Mouse (Mus musculus) heart, embryonic 16.5 days (tissue): ENCODE data around the gene Gab3. TPM values are rescaled to one million over a fixed set of nuclear protein-coding genes. Genes with fewer than 3 reads are reported as not detected.
"Not testable (repeated sequence)": the region's sequence is repeated elsewhere in the genome, so short reads cannot be mapped to it uniquely, and the experiment has no call there.

Experiments used
- ATAC-seq: fragments of 200-750 bp; cut with Nextera tagmentation; replicated peaks from 2 replicates; pipeline ENCODE4 v1.8.0; 2017; ENCODE audit warnings: moderate number of reproducible peaks; ENCODE audit not compliant: insufficient read depth, low FRiP score; ENCODE audit errors: extremely low read depth
- H3K27ac ChIP-seq: fragments of 300-500 bp; sonication (generic); 2 replicates; pipeline ENCODE4 v1.5.1; 2014; ENCODE audit warnings: mild to moderate bottlenecking, low read length, control low read depth, moderate library complexity
- H3K27me3 ChIP-seq: fragments of 300-500 bp; sonication (generic); 2 replicates; pipeline ENCODE4 v1.6.1; 2014; ENCODE audit warnings: low read length, mixed read lengths; ENCODE audit not compliant: control insufficient read depth, insufficient read depth
- H3K36me3 ChIP-seq: fragments of 300-500 bp; sonication (generic); 2 replicates; pipeline ENCODE4 v1.6.1; 2014; ENCODE audit not compliant: control insufficient read depth, insufficient read depth
- H3K4me1 ChIP-seq: fragments of 300-500 bp; sonication (generic); 2 replicates; pipeline ENCODE4 v1.6.1; 2014; ENCODE audit warnings: low read length, mixed read lengths; ENCODE audit not compliant: control insufficient read depth, insufficient read depth
- H3K4me2 ChIP-seq: fragments of 300-500 bp; sonication (generic); 2 replicates; pipeline ENCODE4 v1.6.1; 2014; ENCODE audit warnings: low read depth, mild to moderate bottlenecking, control low read depth, low read length
- H3K4me3 ChIP-seq: fragments of 300-500 bp; sonication (generic); 2 replicates; pipeline ENCODE4 v1.5.1; 2014; ENCODE audit warnings: mild to moderate bottlenecking, control low read depth, low read length
- H3K9ac ChIP-seq: fragments of 300-500 bp; sonication (generic); 2 replicates; pipeline ENCODE4 v1.6.1; 2014; ENCODE audit warnings: low read length, control low read depth
- H3K9me3 ChIP-seq: fragments of 300-500 bp; sonication (generic); replicated peaks from 2 replicates; pipeline ENCODE4 v1.6.1; 2016; ENCODE audit warnings: low read length; ENCODE audit not compliant: control insufficient read depth
- WGBS: fragments of 180-500 bp; shearing (Covaris S2); extraction: QIAGEN DNeasy Blood & Tissue Kit; methylation state at CpG from one replicate; pipeline ENCODE4 v1.1.7; 2014; 5-methylcytosine and 5-hydroxymethylcytosine counted together
- polyA plus RNA-seq: library from polyadenylated mRNA; unstranded; fragments of >200 nt; fragmentation: Nextera tagmentation; extraction: Ambion mirVana; gene quantifications from 2 replicates; pipeline ENCODE4 v1.2.1, GENCODE M21; 2015

Gene Gab3
- polyA plus RNA-seq, 1 experiment from 2014 or later: 4.9 TPM

DNA sequence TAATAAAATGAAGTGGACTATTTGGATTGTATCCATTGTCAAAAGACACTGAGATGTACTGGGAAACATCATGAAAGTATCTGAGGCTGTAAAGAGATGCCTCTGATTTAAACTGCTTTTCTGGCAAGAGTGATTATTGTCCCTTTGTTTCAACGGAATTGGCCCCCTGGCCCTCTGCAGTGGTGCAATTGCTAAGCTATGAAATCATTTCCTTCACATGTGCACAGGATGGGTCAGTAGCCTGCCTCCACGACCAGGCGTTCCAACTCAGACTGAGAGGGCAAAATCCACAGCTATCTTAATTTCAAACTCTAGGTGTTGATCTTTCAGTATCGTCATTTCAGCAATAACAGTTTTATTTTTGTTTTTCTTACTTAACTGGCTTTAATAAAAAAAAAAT, 40.7 kb downstream of the Gab3 start:
- H3K36me3 ChIP-seq: no peaks in the 10 kb centered on the region
- no peak for ATAC-seq
- no peak overlapping the region for H3K9ac ChIP-seq
- H3K27ac ChIP-seq: peak overlapping the region; percentile 59; the same call in 1 of the 2 replicates
- H3K4me1 ChIP-seq: no peaks in the 10 kb centered on the region
- H3K4me2 ChIP-seq: no peak overlapping the region
- H3K9me3 ChIP-seq: no peaks in the 10 kb centered on the region
- 41% methylated on average over 4 of the region's 4 CpGs for WGBS
- H3K27me3 ChIP-seq: no peaks in the 10 kb centered on the region
- H3K4me3 ChIP-seq: no peak overlapping the region

DNA sequence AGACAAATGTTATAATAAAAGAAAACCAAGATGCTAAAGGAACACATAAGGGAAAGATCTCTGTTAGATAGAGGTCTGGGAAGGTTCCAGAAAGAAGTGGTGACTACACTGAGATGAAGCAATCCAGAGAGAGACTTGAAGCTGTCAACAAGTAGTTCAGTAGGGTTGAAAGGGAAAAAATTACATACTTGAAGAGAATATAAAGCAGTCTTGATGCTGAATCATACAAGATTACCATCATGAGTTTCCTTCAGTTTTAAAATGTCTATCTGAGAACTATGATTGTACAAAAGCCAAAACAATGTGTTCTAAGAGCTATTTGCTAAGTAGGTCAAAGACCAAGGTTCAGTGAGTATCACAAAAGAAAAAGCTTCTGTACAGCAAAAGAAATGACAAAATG, 48.6 kb downstream of the Gab3 start:
- Histone ChIP-seq H3K9me3 (no peaks in the 10 kb centered on the region), H3K9ac (no peak overlapping the region), H3K36me3 (no peaks in the 10 kb centered on the region), H3K4me1 (no peaks in the 10 kb centered on the region), H3K27ac (no peak overlapping the region), H3K4me2 (no peak overlapping the region), H3K27me3 (no peaks in the 10 kb centered on the region), H3K4me3 (no peak overlapping the region)
- no peak for ATAC-seq

DNA sequence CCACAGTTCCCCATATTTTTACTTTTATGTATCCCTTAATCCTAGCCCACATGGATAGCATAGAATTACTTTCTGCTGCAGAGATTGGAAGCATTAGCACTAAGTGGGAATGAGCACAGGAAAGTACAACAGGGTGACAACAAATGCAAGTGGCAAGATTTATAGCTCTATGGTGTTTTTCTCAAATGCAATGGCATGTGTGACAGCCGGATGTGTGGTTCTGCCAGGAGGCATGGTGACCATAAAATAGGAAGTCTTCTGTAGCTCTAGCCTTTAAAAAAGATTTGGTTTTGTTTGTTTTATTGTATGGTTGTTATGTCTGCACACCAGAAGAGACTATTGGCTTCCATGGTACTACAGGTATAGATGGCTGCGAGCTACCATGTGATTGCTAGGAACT, 50.1 kb downstream of the Gab3 start:
- H3K36me3 ChIP-seq: no peaks in the 10 kb centered on the region
- ATAC-seq: no peak
- 76% methylated on average over 2 of the region's 2 CpGs for WGBS
- H3K4me1 ChIP-seq: no peaks in the 10 kb centered on the region
- H3K27me3 ChIP-seq: no peaks in the 10 kb centered on the region
- no peak overlapping the region for H3K9ac ChIP-seq
- no peak overlapping the region for H3K4me2 ChIP-seq
- no peak overlapping the region for H3K4me3 ChIP-seq
- no peaks in the 10 kb centered on the region for H3K9me3 ChIP-seq
- no peak overlapping the region for H3K27ac ChIP-seq

DNA sequence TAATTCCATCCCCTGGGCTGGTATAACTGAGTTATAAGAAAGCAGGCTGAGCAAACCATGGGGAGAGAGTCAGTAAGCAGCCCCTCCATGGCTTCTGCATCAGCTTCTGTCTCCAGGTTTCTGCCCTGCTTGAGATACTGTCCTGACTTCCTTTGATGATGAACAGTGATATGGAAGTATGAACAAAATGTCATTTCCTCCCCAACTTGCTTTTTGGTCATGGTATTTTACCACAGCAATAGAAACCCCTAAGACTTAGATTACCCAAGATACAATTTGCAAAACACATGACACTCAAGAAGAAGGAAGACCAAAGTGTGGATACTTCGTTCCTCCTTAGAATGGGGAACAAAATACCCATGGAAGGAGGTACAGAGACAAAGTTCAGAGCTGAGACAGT, 51.2 kb downstream of the Gab3 start:
- H3K9me3 ChIP-seq, H3K4me3 ChIP-seq, H3K36me3 ChIP-seq, H3K27ac ChIP-seq, H3K4me2 ChIP-seq, H3K9ac ChIP-seq, H3K27me3 ChIP-seq, ATAC-seq, H3K4me1 ChIP-seq: not testable (repeated sequence)
- 65% methylated on average over 1 of the region's 1 CpGs for whole genome bisulfite sequencing

DNA sequence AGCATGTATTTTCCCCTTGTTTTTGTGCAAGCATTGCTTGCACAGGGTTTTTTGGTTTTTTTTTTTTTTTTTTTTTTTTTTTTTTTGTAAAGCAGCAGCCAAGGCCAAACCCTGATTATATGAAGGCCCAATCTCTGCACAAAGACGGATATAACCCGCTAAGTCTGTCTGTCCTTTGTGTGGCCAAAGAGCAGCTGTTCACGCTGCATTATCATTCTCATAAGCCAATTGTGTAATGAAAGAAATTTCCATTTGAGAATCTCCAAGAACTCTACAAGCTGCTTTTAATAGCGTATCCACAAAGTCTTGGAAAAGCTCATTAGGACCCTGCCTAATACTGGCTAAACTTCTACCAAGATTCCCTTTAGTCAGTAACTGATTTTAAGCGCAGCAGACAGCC, 101.5 kb downstream of the Gab3 start:
- Histone ChIP-seq H3K27ac (no peak overlapping the region), H3K4me2 (no peak overlapping the region), H3K36me3 (no peaks in the 10 kb centered on the region; the same call in 1 of the 2 replicates), H3K9ac (no peak overlapping the region), H3K27me3 (no peaks in the 10 kb centered on the region), H3K4me3 (no peak overlapping the region), H3K4me1 (no peaks in the 10 kb centered on the region), H3K9me3 (no peaks in the 10 kb centered on the region)
- no peak for ATAC-seq
- WGBS: 82% methylated on average over 5 of the region's 5 CpGs

DNA sequence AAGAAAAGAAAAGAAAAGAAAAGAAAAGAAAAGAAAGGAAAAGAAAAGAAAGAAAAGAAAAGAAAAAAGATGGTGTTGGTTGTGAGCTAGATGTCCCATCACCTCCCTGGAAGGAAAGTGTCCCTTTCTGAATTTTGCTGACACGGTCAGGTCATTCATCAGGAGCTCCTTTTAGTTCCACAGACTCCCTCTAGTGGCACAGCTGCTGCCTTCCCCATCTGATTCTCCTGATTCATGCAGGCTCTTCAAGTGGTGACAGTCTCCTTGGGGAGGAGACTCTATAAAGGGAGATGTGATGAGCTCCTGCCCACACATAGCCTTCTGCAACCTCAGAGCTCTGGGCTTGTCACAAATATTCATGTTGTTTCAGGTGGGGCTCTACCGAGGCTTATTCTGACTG, 122.4 kb downstream of the Gab3 start:
- not testable (repeated sequence) for H3K4me3 ChIP-seq, H3K4me2 ChIP-seq, ATAC-seq, H3K9ac ChIP-seq, H3K27ac ChIP-seq, H3K36me3 ChIP-seq, H3K27me3 ChIP-seq, H3K9me3 ChIP-seq, H3K4me1 ChIP-seq
- 36% methylated on average over 1 of the region's 2 CpGs for WGBS

DNA sequence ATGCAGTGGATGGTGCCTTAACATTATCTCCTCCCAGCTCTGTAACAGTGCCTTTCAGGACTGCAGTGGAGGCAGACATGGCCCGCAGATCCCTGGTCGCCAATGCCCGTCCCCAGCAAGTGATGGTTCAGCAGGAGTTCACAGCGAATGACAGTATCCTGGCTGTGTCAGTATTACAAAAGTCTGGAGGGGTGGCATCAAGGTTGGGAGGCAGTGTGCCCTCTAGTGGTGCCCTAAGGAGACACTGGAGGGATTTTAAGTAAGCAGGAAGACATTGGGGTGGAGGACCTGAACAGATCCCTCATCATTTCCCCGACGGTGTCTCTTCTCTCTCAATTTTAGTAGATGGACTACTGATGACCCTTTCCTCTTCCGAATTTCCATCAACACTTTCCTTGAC, 126.1 kb downstream of the Gab3 start:
- H3K27me3 ChIP-seq, H3K4me1 ChIP-seq, H3K27ac ChIP-seq, H3K9me3 ChIP-seq, H3K4me3 ChIP-seq, H3K9ac ChIP-seq, H3K4me2 ChIP-seq, ATAC-seq, H3K36me3 ChIP-seq: not testable (repeated sequence)
- 59% methylated on average over 7 of the region's 7 CpGs for WGBS

Other genes starting within 250 kb of the Gab3 start
- gene Gm5936, start 248.3 kb downstream of the Gab3 start, polyA plus RNA-seq: 0.08 TPM in 1 of 2 replicates, not detected in the other
- gene Dkc1, start 10.4 kb upstream of the Gab3 start, polyA plus RNA-seq: 68.9 and 82.9 TPM in 2 replicates
- 45.8 and 52.2 TPM in 2 replicates for gene Mpp1, start 45.6 kb upstream of the Gab3 start, polyA plus RNA-seq
- gene Smim9, start 78.3 kb upstream of the Gab3 start, polyA plus RNA-seq: not detected in 2 replicates